Comparison of ENCODE assay signal across 8 mouse cellular contexts in genomic region chr1:64689561-64690212, GRCm38 (mm10). TPM values are rescaled to one million over a fixed set of nuclear protein-coding genes. Genes with fewer than 3 reads are reported as not detected.
DNase-seq lines count a peak whose midpoint lies in the region; ATAC-seq and TF ChIP-seq lines count a peak whose summit lies in the region.

No protein-coding gene starts in this region.

- TF ChIP-seq POLR2A in liver, adult 2 months (IDR thresholded peaks at IDR 0.05; ENCODE audit: extremely low read depth, insufficient read depth, low read length): no peak

- no peak for DNase-seq in heart, postnatal 25 days (ENCODE audit: low spot score)
- DNase-seq in MN1 (ENCODE audit: low spot score): peak; percentile 8
- peak; percentile 79 for DNase-seq in liver, adult 2 months (ENCODE audit: extremely low read depth, low read depth, low spot score)
- DNase-seq in stomach, postnatal 0 days (ENCODE audit: low spot score): no peak
- DNase-seq in layer of hippocampus, postnatal 36 days: no peak
- no peak for DNase-seq in Muller cell, postnatal 12 days (ENCODE audit: inconsistent ontology term)

- H3K36me3 ChIP-seq in heart, embryonic 15.5 days: no peaks in the 10 kb centered on the region
- no peaks in the 10 kb centered on the region for H3K36me3 ChIP-seq in liver, adult 2 months (ENCODE audit: control insufficient read depth, insufficient read depth, low read length)
- no peaks in the 10 kb centered on the region for H3K36me3 ChIP-seq in stomach, postnatal 0 days (ENCODE audit: control insufficient read depth, insufficient read depth, low read length)

- ATAC-seq in heart, embryonic 15.5 days (replicated peaks; ENCODE audit: insufficient number of reproducible peaks, insufficient read depth, low FRiP score, low read depth): no peak
- ATAC-seq in granulocyte monocyte progenitor cell, adult 5-6 weeks (replicated peaks; ENCODE audit: poor library complexity, severe bottlenecking): 0 out of 2 replicates have a peak, but pooled peaks have one; percentile 1
- ATAC-seq in stomach, postnatal 0 days (ENCODE audit: low FRiP score, low TSS enrichment): no peak

- H3K27ac ChIP-seq in heart, embryonic 15.5 days: peak overlapping the region; percentile 71; the same call in 1 of the 2 replicates
- H3K27ac ChIP-seq in liver, adult 2 months (replicated peaks; ENCODE audit: insufficient read depth, low read depth, low read length): peak overlapping the region; percentile 40
- no peak overlapping the region for H3K27ac ChIP-seq in stomach, postnatal 0 days (replicated peaks)

- no peak for TF ChIP-seq CTCF in liver, adult 2 months (IDR thresholded peaks at IDR 0.05; ENCODE audit: low read depth, low read length)
- TF ChIP-seq CTCF in stomach, postnatal 0 days (IDR thresholded peaks at IDR 0.05; ENCODE audit: low read depth): no peak

- peaks cover 23% of the 10 kb centered on the region for H3K4me1 ChIP-seq in heart, embryonic 15.5 days (replicated peaks)
- H3K4me1 ChIP-seq in liver, adult 2 months (ENCODE audit: control insufficient read depth, insufficient read depth, low read length): peaks cover 2% of the 10 kb centered on the region; the same call in 1 of the 2 replicates
- no peaks in the 10 kb centered on the region; the same call in 1 of the 2 replicates for H3K4me1 ChIP-seq in stomach, postnatal 0 days (replicated peaks; ENCODE audit: control insufficient read depth, insufficient read depth)

- H3K4me2 ChIP-seq in heart, embryonic 15.5 days: peak overlapping the region; percentile 90
- H3K4me2 ChIP-seq in stomach, postnatal 0 days (replicated peaks; ENCODE audit: low read depth): peak overlapping the region; percentile 60

- H3K27me3 ChIP-seq in heart, embryonic 15.5 days: no peaks in the 10 kb centered on the region
- H3K27me3 ChIP-seq in liver, adult 2 months (ENCODE audit: control insufficient read depth, insufficient read depth, low read length): no peaks in the 10 kb centered on the region
- no peaks in the 10 kb centered on the region for H3K27me3 ChIP-seq in stomach, postnatal 0 days (ENCODE audit: control insufficient read depth, insufficient read depth, low read length)

- H3K4me3 ChIP-seq in heart, embryonic 15.5 days: peak overlapping the region; percentile 97
- peak overlapping the region; percentile 65 for H3K4me3 ChIP-seq in liver, adult 2 months (ENCODE audit: insufficient read depth, low read depth, low read length)
- H3K4me3 ChIP-seq in stomach, postnatal 0 days (ENCODE audit: low read depth, low read length): peak overlapping the region; percentile 89

- intact Hi-C loops in heart, postnatal 25 days (cut with DNase I): loop anchor here (5.0 kb wide), 1 partner anchor 157 kb away; the partner anchor contains the start of gene Creb1

- TF ChIP-seq EP300 in stomach, postnatal 0 days (optimal IDR thresholded peaks at IDR 0.05): no peak

- H3K9me3 ChIP-seq in heart, embryonic 15.5 days (replicated peaks): no peaks in the 10 kb centered on the region
- H3K9me3 ChIP-seq in stomach, postnatal 0 days (ENCODE audit: control insufficient read depth, low read length): no peaks in the 10 kb centered on the region

- WGBS in heart, embryonic 15.5 days: 16% methylated on average over 9 of the region's 9 CpGs
- 9% methylated on average over 9 of the region's 9 CpGs for WGBS in liver, adult 2 months
- WGBS in stomach, postnatal 0 days: 21% methylated on average over 9 of the region's 9 CpGs

- peaks cover 10% of the 10 kb centered on the region for H3K79me2 ChIP-seq in liver, adult 2 months (ENCODE audit: control insufficient read depth, insufficient read depth, low read length)

- peak overlapping the region; percentile 62 for H3K9ac ChIP-seq in heart, embryonic 15.5 days
- no peak overlapping the region for H3K9ac ChIP-seq in liver, adult 2 months (ENCODE audit: low read depth, low read length)
- H3K9ac ChIP-seq in stomach, postnatal 0 days (ENCODE audit: low read length): peak overlapping the region; percentile 1; the same call in 1 of the 2 replicates

RNA-seq across cellular contexts. Expression of gene Ccnyl1, which starts 0.6 kb away (rescaled TPM):
- polyA plus RNA-seq in heart, embryonic 15.5 days (2015; fragmentation: Nextera tagmentation; extraction: Ambion mirVana): 3.3 and 3.4 TPM in 2 replicates
- total RNA-seq in heart, postnatal 25 days (2021): 10 to 100 TPM; 16.9 to 17.6 TPM
- 7.6 and 7.8 TPM in 2 replicates for total RNA-seq in granulocyte monocyte progenitor cell, adult 5-6 weeks (2014; fragmentation: Nextera tagmentation)
- 5.1 and 7.6 TPM in 2 replicates for total RNA-seq in granulocyte monocyte progenitor cell, adult 5-6 weeks (2017)
- 3.6 and 3.9 TPM in 2 replicates for total RNA-seq in liver, adult 2 months (2014; rRNA removed)
- polyA plus RNA-seq in liver, adult 2 months (2012; rRNA removed): 5.8 and 6.0 TPM in 2 replicates
- 3.9 and 4.0 TPM in 2 replicates for polyA plus RNA-seq in stomach, postnatal 0 days (2015; fragmentation: Nextera tagmentation; extraction: Ambion mirVana)
- total RNA-seq in layer of hippocampus, postnatal 36 days (2021): 10 to 100 TPM; 14.1 to 16.9 TPM

RNA-seq across cellular contexts. Expression of gene Fzd5, which starts 47.9 kb away (rescaled TPM):
- polyA plus RNA-seq in heart, embryonic 15.5 days (2015; fragmentation: Nextera tagmentation; extraction: Ambion mirVana): 1.5 and 1.7 TPM in 2 replicates
- 1 to 10 TPM; 4.0 to 5.8 TPM for total RNA-seq in heart, postnatal 25 days (2021)
- total RNA-seq in granulocyte monocyte progenitor cell, adult 5-6 weeks (2014; fragmentation: Nextera tagmentation): 1.2 and 1.6 TPM in 2 replicates
- 1.1 and 1.2 TPM in 2 replicates for total RNA-seq in granulocyte monocyte progenitor cell, adult 5-6 weeks (2017)
- 3.1 and 4.0 TPM in 2 replicates for total RNA-seq in liver, adult 2 months (2014; rRNA removed)
- polyA plus RNA-seq in liver, adult 2 months (2012; rRNA removed): 4.7 and 4.9 TPM in 2 replicates
- 3.7 and 3.8 TPM in 2 replicates for polyA plus RNA-seq in stomach, postnatal 0 days (2015; fragmentation: Nextera tagmentation; extraction: Ambion mirVana)
- under 1 TPM; 0.70 to 0.94 TPM for total RNA-seq in layer of hippocampus, postnatal 36 days (2021)

Comparison
In these comparisons a context has a peak if more than half of its experiments do, and no peak if none do; other contexts are left out.
1. DNase-seq: peak in MN1 (single experiment) and liver, adult 2 months (single experiment); none in heart, postnatal 25 days (single experiment), stomach, postnatal 0 days (single experiment), layer of hippocampus, postnatal 36 days (0 of 2) and Muller cell, postnatal 12 days (single experiment).
2. Peak in every context shown above with its lines, with median percentiles within 50 percentile points of each other: H3K4me3 ChIP-seq.